Mouse (Mus musculus) bone marrow macrophage, adult 2 months (primary cell): ENCODE data around the gene Cracr2b. TPM values are rescaled to one million over a fixed set of nuclear protein-coding genes. Genes with fewer than 3 reads are reported as not detected.

Experiments used
- H3K27ac ChIP-seq: 2 replicates; pipeline ENCODE4 v1.5.1; 2012; ENCODE audit warnings: low read depth, low read length; ENCODE audit not compliant: insufficient read depth
- H3K4me1 ChIP-seq: 2 replicates; pipeline ENCODE4 v1.6.1; 2012; ENCODE audit warnings: low read length; ENCODE audit not compliant: control insufficient read depth, insufficient read depth
- H3K4me3 ChIP-seq: 2 replicates; pipeline ENCODE4 v1.5.1; 2012; ENCODE audit warnings: mild to moderate bottlenecking, low read length, moderate library complexity; ENCODE audit not compliant: insufficient read depth
- CTCF ChIP-seq: IDR thresholded peaks from 2 replicates; pipeline ENCODE4 v1.5.1; 2012; ENCODE audit warnings: low read depth, mild to moderate bottlenecking, low read length, moderate library complexity
- POLR2A ChIP-seq: IDR thresholded peaks from 2 replicates; pipeline ENCODE4 v1.6.1; 2012; ENCODE audit warnings: mild to moderate bottlenecking, low read depth, low read length, borderline replicate concordance
- polyA plus RNA-seq: library from polyadenylated mRNA; stranded (reverse); fragments of >200 nt; gene quantifications from 2 replicates; pipeline ENCODE4 v1.2.4, GENCODE M21; 2012; ENCODE audit not compliant: missing spikeins, insufficient read depth, insufficient read length

Gene Cracr2b
- polyA plus RNA-seq, 1 experiment: 66.8 TPM

DNA sequence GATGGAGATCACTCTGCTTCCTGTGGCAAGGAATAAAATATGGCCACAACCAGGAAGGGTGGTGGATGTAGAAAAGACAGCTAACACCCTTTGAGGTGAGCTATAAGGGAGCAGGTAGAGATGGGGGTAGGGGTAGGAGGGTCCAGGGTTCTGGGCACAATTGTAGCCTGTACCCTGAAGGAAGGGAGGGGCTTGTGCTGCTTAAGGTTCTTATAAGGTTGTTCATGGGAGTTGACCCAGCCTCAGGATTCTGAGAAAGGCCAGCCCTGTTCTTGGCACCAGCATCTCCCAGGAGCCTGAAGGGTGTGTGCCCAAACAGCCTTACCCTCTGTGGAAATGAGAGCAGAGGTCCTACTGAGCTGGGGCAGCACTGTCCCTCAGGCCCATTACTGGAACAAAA lies 9.0 kb upstream of the Cracr2b start:
- Histone ChIP-seq H3K4me3 (no peak overlapping the region), H3K27ac (no peak overlapping the region), H3K4me1 (peaks cover 27% of the 10 kb centered on the region)
- TF ChIP-seq CTCF (no peak), POLR2A (no peak)

DNA sequence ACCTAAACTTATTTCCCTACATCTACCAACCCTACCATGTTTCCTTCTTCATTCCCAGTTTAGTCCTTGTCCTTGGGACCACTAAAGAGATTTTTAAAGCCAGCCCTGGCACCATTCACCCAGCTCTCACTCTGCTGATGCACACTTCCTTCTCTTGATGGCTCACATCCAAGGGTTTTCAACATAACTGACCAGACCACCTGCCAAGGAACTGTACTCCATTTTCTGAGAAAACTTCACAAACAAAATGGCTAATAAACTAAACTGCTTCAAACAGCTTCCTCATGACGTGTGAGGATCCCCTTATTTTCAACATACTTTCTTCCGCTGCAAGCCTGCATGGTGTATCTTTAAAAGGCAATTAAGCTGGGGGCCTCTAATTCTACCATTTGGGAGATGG lies 7.3 kb upstream of the Cracr2b start:
- Histone ChIP-seq H3K27ac (no peak overlapping the region), H3K4me3 (no peak overlapping the region), H3K4me1 (peaks cover 35% of the 10 kb centered on the region)
- TF ChIP-seq CTCF (no peak), POLR2A (no peak)

DNA sequence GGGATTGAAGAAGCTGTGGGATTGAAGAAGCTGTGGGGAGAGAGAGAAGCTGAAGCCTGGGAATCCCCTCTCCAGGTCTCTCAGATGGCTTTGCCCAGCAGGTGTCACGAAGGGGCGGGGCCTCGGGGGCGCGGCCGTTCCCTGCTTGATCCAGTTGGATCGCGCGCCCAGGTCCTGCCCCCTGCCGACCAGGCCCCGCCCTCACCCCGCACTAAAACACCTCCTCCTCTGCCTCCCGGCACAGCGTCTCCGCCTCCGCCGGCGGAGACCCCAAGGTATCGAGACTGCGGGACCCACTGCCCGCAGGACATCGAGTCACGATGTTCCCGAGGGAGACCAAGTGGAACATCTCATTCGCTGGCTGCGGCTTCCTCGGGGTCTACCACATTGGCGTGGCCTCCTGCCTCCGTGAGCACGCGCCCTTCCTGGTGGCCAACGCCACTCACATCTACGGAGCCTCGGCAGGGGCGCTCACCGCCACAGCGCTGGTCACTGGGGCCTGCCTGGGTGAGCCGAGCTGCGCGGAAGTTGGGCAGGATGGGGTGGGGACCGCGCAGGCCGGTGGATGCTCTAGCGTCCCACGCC lies 5.8 kb upstream of the Cracr2b start, which contains the start of gene Pnpla2:
Gene Pnpla2, plus strand, starts transcription at position 232 of the 585 bp plus-strand sequence.
- Histone ChIP-seq H3K4me3 (peak within 1 kb of the TSS; percentile 85), H3K4me1 (peaks cover 35% of the 10 kb centered on the region), H3K27ac (peak within 1 kb of the TSS; percentile 90)
- TF ChIP-seq POLR2A (no peak), CTCF (no peak)

DNA sequence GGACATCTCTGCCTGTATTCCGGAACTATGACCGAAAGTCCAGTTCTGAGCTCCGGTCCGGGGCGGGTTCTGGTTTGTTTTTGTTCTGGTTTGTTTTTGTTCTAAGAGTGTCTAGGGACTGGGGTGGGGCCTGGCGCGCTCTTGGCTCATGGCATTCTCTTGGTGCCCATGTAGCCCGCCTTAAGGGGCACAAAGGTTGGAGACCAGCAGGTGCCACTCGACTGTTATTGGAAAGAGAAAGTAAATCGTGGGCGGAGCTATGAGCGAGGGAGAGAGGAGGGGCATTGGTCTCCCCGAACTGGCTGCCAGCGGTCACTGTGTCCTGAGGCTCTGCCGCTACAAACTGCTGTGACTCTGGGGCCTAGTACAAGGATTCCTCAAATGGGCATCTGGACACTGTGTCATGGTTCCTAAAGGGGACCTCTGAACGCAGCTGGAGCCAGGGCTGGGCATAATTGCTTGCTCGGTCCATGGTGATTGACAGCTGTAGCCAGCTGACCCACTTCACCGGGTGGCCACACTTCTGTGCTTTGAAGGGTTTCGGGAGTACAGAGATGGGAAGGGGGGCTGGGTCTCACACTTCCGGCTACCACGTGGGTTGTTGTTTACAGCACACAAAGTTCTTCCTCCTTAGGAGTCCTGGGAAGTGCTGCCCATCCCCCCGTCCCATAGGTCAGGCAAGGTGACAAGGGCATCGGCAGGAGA lies 5.1 kb upstream of the Cracr2b start:
- TF ChIP-seq POLR2A: no peak; the same call in 1 of the 2 replicates
- no peak for TF ChIP-seq CTCF
- Histone ChIP-seq H3K27ac (peak overlapping the region; percentile 90), H3K4me3 (peak overlapping the region; percentile 85), H3K4me1 (peaks cover 40% of the 10 kb centered on the region)

DNA sequence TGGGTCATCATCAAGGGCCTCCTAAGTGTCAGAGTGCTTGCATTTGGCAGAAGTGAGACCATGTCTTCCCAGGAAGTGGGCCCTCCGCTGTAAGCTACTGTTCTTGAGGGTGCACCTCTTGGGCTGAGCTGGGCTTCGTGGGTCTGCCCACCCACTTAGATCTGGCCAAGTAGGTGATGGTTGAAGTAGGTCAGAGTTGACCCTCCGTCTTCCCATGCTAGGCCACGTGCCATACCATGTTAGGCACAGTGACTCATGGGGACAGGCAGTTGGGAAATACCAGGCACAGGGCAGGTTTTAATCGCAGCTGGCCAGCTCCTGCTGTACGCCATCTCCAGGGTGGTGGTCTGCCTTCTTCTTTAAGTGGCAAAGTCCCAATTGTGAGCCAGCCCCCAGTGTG lies 4.2 kb upstream of the Cracr2b start:
- Histone ChIP-seq H3K27ac (peak overlapping the region; percentile 90), H3K4me3 (peak overlapping the region; percentile 85), H3K4me1 (peaks cover 45% of the 10 kb centered on the region)
- TF ChIP-seq CTCF: no peak
- TF ChIP-seq POLR2A: no peak

DNA sequence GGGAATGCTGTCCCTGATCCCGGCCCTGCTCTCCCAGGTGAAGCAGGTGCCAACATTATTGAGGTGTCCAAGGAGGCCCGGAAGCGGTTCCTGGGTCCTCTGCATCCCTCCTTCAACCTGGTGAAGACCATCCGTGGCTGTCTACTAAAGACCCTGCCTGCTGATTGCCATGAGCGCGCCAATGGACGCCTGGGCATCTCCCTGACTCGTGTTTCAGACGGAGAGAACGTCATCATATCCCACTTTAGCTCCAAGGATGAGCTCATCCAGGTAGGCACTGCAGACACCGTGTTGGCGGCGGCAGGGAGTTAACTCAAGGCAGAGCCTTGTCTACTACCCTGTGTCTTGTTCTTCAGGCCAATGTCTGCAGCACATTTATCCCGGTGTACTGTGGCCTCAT lies 3.7 kb upstream of the Cracr2b start:
- Histone ChIP-seq H3K4me1 (peaks cover 45% of the 10 kb centered on the region), H3K4me3 (peak overlapping the region; percentile 85; the same call in 1 of the 2 replicates), H3K27ac (no peak overlapping the region)

DNA sequence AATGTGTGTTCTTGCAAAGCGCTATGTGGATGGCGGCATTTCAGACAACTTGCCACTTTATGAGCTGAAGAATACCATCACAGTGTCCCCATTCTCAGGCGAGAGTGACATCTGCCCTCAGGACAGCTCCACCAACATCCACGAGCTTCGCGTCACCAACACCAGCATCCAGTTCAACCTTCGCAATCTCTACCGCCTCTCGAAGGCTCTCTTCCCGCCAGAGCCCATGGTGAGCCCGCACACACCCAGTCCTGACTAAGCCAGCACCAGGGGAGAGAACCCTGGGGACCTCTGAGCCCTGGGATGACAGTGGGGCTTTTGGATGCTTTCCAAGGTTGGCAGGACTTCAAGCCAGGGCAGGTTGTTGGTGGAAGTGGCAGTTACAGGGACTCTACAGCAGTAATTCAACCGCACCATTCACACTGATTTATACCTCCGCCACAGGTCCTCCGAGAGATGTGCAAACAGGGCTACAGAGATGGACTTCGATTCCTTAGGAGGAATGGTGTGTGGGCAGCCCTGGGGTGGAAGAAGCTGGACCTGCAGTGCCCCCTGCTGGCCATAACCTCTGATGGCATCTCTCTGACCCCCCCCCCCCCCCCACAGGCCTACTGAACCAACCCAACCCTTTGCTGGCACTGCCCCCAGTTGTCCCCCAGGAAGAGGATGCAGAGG lies 2.8 kb upstream of the Cracr2b start:
- Histone ChIP-seq H3K4me3 (no peak overlapping the region), H3K4me1 (peaks cover 50% of the 10 kb centered on the region), H3K27ac (no peak overlapping the region)
- TF ChIP-seq POLR2A: no peak
- peak; percentile 18; the same call in 1 of the 2 replicates for TF ChIP-seq CTCF

More for the DNA sequence above, 3.7 kb upstream of the Cracr2b start:
- TF ChIP-seq CTCF (no peak), POLR2A (no peak)

DNA sequence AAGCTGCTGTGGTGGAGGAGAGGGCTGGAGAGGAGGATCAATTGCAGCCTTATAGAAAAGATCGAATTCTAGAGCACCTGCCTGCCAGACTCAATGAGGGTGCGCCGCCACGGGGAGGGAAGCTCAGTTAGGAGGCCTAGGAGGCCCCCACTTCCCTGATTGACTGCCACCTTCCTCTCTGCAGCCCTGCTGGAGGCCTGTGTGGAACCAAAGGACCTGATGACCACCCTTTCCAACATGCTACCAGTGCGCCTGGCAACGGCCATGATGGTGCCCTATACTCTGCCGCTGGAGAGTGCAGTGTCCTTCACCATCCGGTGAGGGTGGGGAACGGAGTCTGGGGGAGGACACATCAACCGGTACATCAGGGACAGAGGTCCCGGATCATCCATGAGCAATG lies 2.2 kb upstream of the Cracr2b start:
- TF ChIP-seq CTCF (no peak), POLR2A (no peak)
- no peak overlapping the region for H3K4me3 ChIP-seq
- peaks cover 51% of the 10 kb centered on the region for H3K4me1 ChIP-seq
- H3K27ac ChIP-seq: no peak overlapping the region

DNA sequence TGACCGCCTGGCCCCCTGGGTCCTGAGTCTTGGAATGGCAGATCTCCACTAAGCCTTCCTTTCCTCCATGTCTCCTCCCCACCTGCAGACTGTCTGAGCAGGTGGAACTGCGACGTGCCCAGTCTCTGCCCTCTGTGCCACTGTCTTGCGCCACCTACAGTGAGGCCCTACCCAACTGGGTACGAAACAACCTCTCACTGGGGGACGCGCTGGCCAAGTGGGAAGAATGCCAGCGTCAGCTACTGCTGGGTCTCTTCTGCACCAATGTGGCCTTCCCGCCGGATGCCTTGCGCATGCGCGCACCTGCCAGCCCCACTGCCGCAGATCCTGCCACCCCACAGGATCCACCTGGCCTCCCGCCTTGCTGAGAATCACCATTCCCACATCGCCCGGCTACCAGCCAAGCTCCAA lies 1.6 kb upstream of the Cracr2b start:
- H3K27ac ChIP-seq: no peak overlapping the region
- H3K4me3 ChIP-seq: no peak overlapping the region

DNA sequence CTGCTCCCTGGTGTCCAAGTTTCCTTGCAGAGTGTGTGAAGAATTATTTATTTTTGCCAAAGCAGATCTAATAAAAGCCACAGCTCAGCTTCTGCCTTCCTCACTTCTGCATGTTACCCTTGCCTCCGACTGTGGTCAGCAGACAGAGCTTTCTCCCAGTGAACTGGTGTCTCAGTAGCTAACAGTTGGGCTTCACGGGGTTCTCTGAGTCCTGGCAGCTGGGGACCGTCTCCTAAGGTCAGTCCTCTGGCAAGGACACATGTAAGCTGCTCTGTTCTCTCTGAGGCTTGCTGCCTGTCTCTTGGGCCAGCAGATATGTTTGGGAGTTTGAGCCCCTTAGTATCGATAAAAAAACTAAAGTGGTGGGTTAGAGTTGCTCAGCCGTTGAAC lies 898 bp upstream of the Cracr2b start:
- no peak overlapping the region for H3K4me3 ChIP-seq
- H3K27ac ChIP-seq: peak overlapping the region; percentile 79
- peaks cover 60% of the 10 kb centered on the region for H3K4me1 ChIP-seq
- TF ChIP-seq CTCF: no peak
- TF ChIP-seq POLR2A: no peak

More for the DNA sequence above, 1.6 kb upstream of the Cracr2b start:
- peaks cover 57% of the 10 kb centered on the region for H3K4me1 ChIP-seq
- TF ChIP-seq CTCF: no peak
- TF ChIP-seq POLR2A: no peak
